Mouse (Mus musculus): ENCODE data around the gene Gamt.
A peak's percentile ranks its signal among the peaks of the same experiment; 100 is the strongest.
"Not testable (repeated sequence)": the region's sequence is repeated elsewhere in the genome, so short reads cannot be mapped to it uniquely, and the experiment has no call there.

Gene Gamt

DNA sequence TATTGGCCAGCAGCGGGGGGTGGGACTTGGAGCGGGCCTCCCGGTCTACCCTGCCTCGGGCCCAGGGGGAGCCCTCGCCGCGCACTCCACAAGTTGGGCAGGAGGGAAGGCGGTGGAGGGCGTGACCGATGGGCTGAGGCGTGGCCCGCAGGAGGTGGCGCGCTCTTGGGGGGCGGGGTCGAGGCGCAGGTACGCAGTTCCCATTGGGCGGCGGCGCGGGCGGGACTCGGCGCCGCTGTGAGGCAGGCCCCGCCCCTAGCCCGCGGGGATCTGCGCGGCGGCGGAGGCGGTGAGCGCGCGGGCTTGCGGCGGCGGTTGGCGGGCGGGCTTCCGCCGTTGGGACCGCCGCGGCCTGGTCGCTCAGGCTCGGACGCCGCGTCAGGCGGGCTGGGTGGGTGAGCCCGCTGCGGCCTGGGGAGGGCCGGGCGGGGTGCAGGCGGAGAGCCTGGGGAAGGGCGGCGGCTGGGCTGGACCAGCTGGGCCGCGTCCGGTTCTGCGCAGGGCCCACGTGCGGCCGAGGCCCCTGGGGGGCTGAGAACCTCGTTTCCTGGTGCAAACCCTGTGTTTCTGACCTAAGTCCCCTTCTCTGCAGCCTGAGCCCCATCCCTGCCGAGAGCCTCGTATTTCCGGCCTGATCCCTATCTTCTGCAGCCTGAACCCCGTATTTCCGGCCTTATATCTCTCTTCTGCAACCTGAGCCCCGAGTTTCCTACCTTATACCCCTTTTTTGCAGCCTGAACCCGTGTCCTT, 34.2 kb downstream of the Gamt start, which contains the start of gene Mum1:
Mum1 (plus strand) TSS at position 19 of the 750 bp plus-strand sequence.
- DNase-seq: peak; percentile 100

DNA sequence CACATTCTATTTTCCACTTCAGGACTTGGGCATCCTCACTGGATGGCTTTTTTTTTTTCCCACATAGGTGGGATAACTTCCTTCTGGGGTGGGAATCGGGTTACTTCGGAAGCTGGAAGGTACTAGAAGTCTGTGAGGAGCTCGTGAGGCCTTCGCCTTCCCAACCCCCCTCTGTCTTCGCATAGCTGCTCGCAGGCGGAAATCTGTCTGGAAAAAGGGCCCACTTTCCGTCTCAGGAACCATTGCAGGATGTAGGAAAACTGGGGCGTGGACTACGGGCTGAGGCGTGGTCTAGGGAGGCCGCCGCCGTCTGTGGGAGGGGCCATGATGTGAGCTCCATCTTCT, 34.8 kb downstream of the Gamt start:
- no peak for DNase-seq

DNA sequence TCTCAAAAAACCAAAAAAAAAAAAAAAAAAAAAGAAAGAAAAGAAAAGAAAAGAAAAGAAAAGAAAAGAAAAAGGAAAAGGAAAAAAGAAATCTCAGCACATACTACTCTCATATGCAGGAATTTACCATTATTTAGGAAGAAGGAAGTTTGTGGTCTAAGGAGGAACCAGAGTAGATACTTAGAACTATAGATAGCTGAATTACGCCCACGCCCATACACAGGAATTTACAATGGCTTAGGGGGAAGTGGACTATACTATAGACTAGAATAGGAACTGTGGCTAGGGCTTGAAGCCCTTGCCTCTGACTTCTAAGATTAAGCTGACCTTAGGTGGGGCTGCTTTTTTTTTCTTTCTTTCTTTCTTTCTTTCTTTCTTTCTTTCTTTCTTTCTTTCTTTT, 37.7 kb downstream of the Gamt start:
- not testable (repeated sequence) for DNase-seq

DNA sequence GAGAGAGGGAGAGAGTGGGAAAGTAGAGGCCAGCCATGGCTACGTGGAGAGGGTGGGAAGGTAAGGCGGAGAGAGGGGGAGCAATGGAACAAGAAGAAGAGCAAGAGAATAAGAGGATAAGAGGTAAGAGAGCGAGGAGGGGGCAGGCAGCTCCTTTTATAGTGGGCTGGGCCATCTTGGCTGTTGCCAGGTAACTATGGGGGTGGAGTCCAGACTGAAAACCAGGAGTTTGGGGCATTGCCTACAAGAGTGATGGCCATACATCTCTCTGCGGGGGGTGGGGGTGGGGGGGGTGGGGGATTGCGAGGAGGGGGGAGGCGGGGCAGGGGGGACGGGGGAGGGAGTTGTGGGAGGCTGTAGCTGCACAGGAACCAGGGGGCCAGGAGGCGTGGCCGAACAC, 40.1 kb downstream of the Gamt start:
- DNase-seq: no peak

DNA sequence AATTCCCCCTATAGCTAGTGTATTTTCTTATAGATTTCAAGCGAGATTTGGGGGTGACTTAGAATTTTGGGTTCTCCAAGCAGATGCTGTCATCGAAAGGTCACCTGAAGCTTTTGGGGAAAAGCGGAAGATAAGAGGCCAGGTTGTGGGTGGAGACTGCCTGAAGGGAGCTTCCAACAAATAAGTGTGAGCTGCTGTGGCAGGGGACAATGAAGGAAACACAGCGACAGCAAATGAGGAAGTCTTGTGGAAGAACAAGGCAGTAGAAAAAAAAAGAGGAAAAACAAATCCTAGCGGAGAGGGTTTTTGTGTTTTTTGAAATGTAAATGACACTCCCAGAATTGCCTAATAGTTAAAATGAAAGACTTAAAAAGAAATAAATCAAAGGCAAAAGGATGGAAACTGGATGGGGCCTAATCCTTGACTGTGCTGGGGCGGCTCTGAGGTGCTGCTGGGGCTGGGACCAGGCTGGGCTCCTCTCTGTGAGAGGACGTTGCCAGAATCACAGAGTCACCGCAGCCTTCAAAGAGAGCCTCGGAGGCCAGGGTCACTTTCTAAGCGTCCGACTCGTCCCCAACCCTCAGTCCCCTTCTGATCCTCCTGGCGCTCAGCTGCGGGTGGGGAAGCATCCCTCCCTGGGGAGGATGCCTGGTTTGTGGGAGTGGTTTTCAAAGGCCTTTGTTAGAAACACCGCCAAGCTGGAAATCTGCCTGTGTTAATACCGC, 45.6 kb downstream of the Gamt start:
- no peak for DNase-seq

DNA sequence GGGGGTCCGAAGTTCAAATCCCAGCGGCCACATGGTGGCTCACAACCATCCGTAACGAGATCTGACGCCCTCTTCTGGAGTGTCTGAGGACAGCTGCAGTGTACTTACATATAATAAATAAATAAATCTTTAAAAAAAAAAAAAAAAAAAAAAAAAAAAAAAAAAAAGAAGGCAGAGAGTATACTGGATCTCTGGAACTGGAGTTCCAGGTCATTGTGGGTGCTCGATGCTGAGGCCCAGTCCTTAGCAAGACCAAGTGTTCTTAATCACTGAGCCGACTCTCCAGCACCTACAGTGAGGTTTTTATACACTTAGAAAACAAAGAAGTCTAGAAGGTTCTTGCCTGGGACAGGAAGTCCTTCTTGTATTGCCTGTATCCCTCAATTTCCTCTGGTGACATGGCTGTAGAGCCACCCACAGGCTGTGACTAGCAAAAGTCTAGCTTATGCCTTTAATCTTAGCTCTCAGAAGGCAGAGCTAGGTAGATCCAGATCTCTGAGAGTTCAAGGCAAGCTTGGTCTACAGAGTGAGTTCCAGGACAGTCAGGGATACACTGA, 49.2 kb downstream of the Gamt start:
- DNase-seq: not testable (repeated sequence)

DNA sequence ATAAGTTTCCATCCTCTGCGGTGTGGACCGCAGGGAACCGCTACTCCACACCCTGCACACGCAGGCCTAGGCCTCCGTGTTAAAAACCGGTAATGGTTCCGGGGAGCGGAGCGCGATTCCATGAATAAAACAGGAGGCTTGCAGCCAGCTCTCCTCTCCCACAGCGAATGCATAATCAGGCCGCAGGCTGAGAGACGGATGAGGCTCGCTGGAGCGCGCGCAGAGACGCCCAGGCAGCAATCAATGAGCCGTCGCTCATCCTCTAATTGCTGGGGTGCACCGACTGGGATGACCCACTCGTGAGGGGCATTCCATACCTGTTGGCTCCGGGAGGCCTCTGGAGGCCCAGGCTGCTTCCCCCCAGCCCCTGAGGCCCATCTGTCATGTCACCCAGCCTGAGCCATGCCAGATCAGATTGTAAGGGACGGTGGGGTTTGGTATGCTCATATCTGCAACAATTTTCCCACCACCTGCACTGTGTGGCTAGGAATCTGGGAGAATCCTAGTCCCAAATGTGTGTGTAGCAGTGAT, 51.9 kb downstream of the Gamt start:
- no peak for DNase-seq

DNA sequence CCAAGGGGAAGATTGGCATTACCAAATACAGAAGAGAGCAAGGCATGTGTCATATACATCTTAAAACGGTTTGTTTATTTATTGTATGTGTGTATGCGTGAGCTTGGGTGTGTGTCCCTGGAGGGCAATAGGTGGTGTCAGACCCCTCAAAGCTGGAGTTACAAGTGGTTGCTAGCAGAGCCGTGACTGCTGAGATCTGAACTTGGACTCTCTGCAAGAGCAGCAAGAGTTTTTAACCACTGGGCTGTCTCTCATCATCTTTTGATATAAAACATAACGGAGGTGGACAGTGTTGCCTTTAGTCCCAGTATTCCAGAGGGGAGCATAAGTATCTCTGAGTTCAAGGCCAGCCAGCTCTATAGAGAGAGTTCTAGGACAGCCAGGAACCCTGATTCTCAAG, 52.6 kb downstream of the Gamt start:
- DNase-seq: no peak

All from kidney, postnatal 10 days (tissue).